Mouse (Mus musculus) left cerebral cortex, adult 9 months (tissue): ENCODE results near the gene Ajm1.
A peak's percentile ranks its signal among the peaks of the same experiment; 100 is the strongest.

Experiments used
- DNase-seq, 2 experiments: peaks; one replicate each; pipeline ENCODE4 v3.0.0; 2022; ENCODE audit warnings: low spot score in 2 of 2

Gene Ajm1

DNA sequence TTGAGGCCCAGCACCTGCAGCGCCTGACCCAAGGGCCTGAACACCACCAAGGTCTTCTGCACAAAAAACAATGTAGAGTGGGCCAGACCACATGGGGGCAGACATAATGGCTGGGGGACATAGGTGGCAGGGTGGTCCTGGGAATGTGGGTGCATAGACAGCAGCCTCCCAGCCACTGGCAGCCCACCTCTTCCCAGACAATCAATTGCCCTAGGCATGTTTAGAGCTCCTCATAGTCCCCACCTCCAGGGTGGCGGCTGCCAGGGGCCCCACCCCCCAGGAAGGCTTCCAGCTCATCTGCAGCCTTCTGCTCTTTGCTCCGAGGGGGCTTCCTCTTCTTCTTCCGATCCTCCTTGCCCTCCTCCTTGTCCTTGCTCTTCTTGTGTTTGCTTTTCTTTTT is 2.0 kb upstream of the Ajm1 start:
- DNase-seq: no peak

GRCm38 (mm10) chr2:25583120-25583481 is 1.5 kb upstream of the Ajm1 start:
- no peak for DNase-seq

DNA sequence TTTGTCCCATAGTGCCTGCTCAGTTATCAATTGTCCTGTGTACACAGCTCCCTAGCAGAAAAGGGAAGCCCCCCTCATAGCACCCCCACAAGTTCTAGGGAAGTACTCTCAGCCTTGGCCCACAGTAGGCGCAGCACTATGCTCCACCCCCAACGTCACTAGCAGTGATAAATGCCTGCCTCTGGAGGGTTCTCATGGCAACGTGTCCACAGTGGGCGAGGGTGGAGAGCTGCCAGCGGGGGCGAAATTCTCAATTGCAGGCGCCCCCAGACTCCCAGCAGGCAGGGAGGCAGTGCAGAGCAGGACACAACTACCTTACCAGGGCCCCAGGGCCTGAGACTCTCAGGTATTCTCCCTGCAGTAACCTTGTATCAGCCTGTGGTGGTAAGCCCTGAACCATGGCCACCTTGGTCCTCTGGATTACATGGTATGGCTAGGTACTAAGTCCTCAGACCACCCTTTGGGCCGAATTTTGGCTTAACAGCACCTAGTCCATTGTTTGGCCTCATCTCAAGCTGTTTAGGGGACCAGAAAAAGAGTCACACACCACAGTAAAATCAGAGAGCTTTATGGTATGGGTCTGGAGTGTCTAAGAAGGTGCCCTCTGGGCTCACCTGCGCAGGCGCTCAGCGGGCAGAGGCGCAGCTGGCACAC is 1.0 kb upstream of the Ajm1 start:
- DNase-seq: peak in 1 of 2 experiments; percentile 90

- peak in 1 of 2 experiments; percentile 54 for DNase-seq
Measured at GRCm38 (mm10) chr2:25581901-25582301, 344 bp upstream of the Ajm1 start.

GRCm38 (mm10) chr2:25580621-25581101 is 896 bp downstream of the Ajm1 start:
- peak in 1 of 2 experiments; percentile 50 for DNase-seq

DNA sequence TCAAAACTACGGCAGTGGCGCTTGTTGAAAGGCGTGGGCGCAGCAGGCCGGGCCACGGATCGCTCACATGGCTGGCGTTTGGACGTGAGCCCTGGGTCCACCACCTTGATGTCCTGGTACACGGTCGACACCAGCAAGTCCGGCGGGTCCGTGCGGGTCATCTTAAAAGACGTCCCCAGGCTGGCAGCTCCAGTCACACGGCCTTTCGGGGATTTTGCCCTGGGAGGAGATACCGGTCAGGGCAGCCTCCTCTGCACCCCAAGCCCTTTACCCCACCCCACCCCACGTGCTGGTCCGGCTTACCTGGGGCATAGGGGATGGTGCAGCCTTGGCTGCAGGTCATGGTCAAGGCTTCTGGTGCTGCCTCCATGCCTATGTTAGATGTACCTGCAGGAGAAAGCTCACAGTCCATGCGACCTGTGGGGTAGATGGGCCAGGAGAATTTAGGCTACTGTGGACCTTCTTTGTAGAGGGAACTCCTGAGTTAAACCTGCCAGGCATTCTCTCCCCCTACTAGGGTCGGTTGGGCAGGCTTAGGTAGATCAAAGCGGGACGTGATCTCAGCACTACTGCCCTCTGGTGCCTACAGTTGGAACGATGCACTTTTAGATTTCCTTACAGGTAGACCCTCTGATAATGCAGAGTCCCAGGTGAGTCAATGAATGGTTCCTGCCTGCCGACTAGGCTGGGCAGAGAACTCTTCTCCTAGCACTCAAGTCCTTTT is 1.7 kb downstream of the Ajm1 start:
- peak in 1 of 2 experiments; percentile 75 for DNase-seq

- DNase-seq: no peak
Measured at GRCm38 (mm10) chr2:25578796-25579736, 2.5 kb downstream of the Ajm1 start.

GRCm38 (mm10) chr2:25577951-25578795 is 3.4 kb downstream of the Ajm1 start:
- no peak for DNase-seq

- no peak for DNase-seq
Measured at GRCm38 (mm10) chr2:25576965-25577891, 4.3 kb downstream of the Ajm1 start.

- DNase-seq: peak in 1 of 2 experiments; percentile 64
Measured at GRCm38 (mm10) chr2:25576028-25576850, 5.3 kb downstream of the Ajm1 start.

- DNase-seq: peak in 1 of 2 experiments; percentile 59
Measured at GRCm38 (mm10) chr2:25575432-25576027, 6.0 kb downstream of the Ajm1 start.

DNA sequence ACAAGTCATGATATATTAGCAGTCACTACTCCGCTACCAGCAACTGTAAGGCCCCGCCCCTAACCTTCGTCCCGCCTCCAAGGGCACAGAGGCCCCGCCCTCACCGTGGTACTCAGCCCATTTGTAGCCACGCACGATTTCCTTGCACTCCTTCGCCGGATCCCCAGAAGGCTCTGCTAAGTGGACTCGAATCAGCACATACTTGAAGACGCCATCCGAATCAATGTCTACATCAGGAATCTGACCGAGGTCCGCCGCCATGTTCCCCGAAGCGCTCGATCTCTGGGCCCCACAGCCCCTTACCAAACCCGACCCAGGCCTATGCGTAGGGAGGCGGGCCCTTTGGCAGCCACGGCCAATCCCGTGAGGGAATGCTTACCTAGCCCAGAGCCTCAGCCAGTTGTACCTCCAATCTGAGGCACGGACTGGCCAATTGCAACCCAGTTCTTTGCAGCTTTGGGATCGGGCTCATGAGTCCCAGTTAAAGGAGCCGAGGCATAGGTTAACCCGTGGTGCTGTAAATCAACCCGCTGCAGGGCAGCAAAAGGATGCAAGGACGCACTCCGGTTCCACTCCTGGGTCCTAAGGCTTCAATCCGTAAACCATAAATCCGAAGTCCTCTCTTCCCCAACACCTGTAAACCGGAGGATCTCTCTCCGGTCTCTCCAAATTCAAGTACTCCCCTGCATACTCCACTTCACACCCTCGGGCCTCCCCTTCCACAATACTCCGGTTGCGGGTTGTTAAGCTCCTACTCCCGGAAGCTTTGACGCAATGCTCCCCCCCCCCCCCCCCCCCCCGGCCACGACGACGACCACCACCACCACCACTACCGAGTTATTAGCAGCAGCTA is 6.8 kb downstream of the Ajm1 start, which contains the start of the genes Mamdc4 and Phpt1:
Gene Mamdc4 (minus strand): TSS at position 267 of the 853 bp plus-strand sequence.
Gene Phpt1 (minus strand): TSS at position 646 of the 853 bp plus-strand sequence.
- peak; percentile 95 to 98 for DNase-seq

GRCm38 (mm10) chr2:25574136-25574535 is 7.4 kb downstream of the Ajm1 start:
- no peak for DNase-seq

- DNase-seq: no peak
Measured at GRCm38 (mm10) chr2:25573068-25573467, 8.5 kb downstream of the Ajm1 start.

DNA sequence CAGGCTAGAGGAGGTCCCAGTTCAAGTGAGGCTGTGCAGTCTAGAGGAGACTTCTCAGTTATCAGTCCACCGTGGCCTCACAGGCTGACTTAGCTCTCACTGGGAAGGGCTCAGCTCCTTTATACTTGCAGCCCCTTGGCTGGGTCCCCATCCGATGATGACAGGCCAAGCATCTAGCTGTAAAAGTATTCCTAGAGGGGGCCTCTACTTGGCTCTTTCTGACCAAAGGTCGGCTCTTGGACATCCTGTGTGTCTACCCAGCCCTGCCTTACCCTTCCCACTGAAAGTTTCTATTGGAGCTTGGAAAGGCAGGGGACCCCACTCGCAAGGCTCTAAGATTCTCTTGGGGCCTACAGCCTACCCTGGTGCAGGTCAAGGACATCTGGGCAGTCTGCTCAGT is 10.3 kb downstream of the Ajm1 start:
- no peak for DNase-seq

DNA sequence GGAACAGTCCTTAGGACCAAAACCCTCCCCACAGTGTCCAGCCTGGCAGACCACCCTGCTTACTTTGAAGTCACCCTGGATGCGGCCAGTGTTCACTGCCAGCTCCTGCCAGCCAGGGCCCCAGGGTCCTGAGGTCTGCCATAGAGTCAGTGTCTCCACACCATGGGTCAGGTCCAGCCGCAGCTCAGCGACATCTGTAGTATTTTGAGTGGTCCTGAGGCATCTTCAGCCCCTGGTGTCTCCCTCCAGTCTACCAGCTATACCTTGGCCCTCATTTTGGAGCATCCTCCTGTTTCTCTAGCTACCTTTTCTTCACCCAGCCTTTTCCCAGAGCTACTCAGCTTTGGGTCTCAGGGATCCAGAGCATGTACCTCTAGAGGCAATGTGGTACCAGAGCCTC is 12.2 kb downstream of the Ajm1 start:
- DNase-seq: no peak

GRCm38 (mm10) chr2:25568473-25569019 is 13.0 kb downstream of the Ajm1 start:
- no peak for DNase-seq
